Mouse (Mus musculus) CH12.LX (cell line): ENCODE measurements around the gene Adamtsl1.

Experiments used
- BHLHE40 ChIP-seq: IDR thresholded peaks from 2 replicates; pipeline ENCODE4 v1.6.1; 2011; ENCODE audit warnings: mild to moderate bottlenecking, low read depth, low read length, improper control_type of control experiment
- CHD1 ChIP-seq: IDR thresholded peaks from 2 replicates; pipeline ENCODE4 v1.6.1; 2012; ENCODE audit warnings: low read depth, low read length, improper control_type of control experiment, inconsistent platforms
- CTCF ChIP-seq, 2 experiments: IDR thresholded peaks in 1 of 2; conservative IDR thresholded peaks in 1 of 2; 2 replicates each; pipeline ENCODE4 v1.5.1; 2011 to 2012; ENCODE audit warnings: low read depth in 2 of 2, low read length in 2 of 2, improper control_type of control experiment in 1 of 2, inconsistent platforms in 1 of 2, mild to moderate bottlenecking in 1 of 2, moderate library complexity in 1 of 2
- ELF1 ChIP-seq: IDR thresholded peaks from 2 replicates; pipeline ENCODE4 v1.6.1; 2014; ENCODE audit warnings: low read depth, mild to moderate bottlenecking, inconsistent platforms, low read length, improper control_type of control experiment
- EP300 ChIP-seq: IDR thresholded peaks from 2 replicates; pipeline ENCODE4 v1.6.1; 2011; ENCODE audit warnings: low read length, improper control_type of control experiment
- JUND ChIP-seq: conservative IDR thresholded peaks from 2 replicates; pipeline ENCODE4 v1.6.1; 2011; ENCODE audit warnings: low read depth, low read length, improper control_type of control experiment
- MAFK ChIP-seq: IDR thresholded peaks from 2 replicates; pipeline ENCODE4 v1.6.1; 2011; ENCODE audit warnings: low read length, improper control_type of control experiment; ENCODE audit not compliant: insufficient replicate concordance
- MAX ChIP-seq: IDR thresholded peaks from 2 replicates; pipeline ENCODE4 v1.6.1; 2011; ENCODE audit warnings: low read length, improper control_type of control experiment
- MXI1 ChIP-seq: IDR thresholded peaks from 2 replicates; pipeline ENCODE4 v1.6.1; 2011; ENCODE audit warnings: mild to moderate bottlenecking, low read depth, low read length, improper control_type of control experiment
- POLR2A ChIP-seq: IDR thresholded peaks from 2 replicates; pipeline ENCODE4 v1.6.1; 2011; ENCODE audit warnings: low read depth, mild to moderate bottlenecking, improper control_type of control experiment, low read length
- POLR2AphosphoS2 ChIP-seq: IDR thresholded peaks from 2 replicates; pipeline ENCODE4 v1.6.1; 2011; ENCODE audit warnings: low read depth, low read length, improper control_type of control experiment
- USF1 ChIP-seq: IDR thresholded peaks from 2 replicates; pipeline ENCODE4 v1.6.1; 2014; ENCODE audit warnings: low read depth, mild to moderate bottlenecking, inconsistent platforms, low read length, improper control_type of control experiment
- ZMIZ1 ChIP-seq: IDR thresholded peaks from 2 replicates; pipeline ENCODE4 v1.6.1; 2012; ENCODE audit warnings: low read depth, mild to moderate bottlenecking, inconsistent platforms, low read length, improper control_type of control experiment

GRCm38 (mm10) chr4:85976188-85976587, 462.2 kb downstream of the Adamtsl1 start:
- TF ChIP-seq CHD1 (no peak), MAX (no peak), ZMIZ1 (no peak), MAFK (no peak), MXI1 (no peak), CTCF (conservative IDR thresholded peaks at IDR 0.05 in 1 of 2, IDR thresholded peaks at IDR 0.05 in 1 of 2; ENCODE audit: low read depth in 2 of 2, low read length in 2 of 2) (no peak), EP300 (no peak), BHLHE40 (no peak), USF1 (no peak), POLR2A (no peak), JUND (no peak), POLR2AphosphoS2 (no peak), ELF1 (no peak)
